Mouse (Mus musculus) cerebral cortex, adult 2 months (tissue): Measurements from ENCODE around the gene Bag6.

Experiments
- WGBS: fragments of 180-500 bp; shearing (Covaris S2); methylation state at CpG from one replicate; pipeline ENCODE4 v1.1.7; 2018; 5-methylcytosine and 5-hydroxymethylcytosine counted together

The Bag6 gene

GRCm38 (mm10) chr17:35146139-35146538 is 11.2 kb downstream of the Bag6 start:
- WGBS: 86% methylated on average over 5 of the region's 5 CpGs

- WGBS: 62% methylated on average over 3 of the region's 3 CpGs
Observed at GRCm38 (mm10) chr17:35147348-35147747, 12.4 kb downstream of the Bag6 start.

DNA sequence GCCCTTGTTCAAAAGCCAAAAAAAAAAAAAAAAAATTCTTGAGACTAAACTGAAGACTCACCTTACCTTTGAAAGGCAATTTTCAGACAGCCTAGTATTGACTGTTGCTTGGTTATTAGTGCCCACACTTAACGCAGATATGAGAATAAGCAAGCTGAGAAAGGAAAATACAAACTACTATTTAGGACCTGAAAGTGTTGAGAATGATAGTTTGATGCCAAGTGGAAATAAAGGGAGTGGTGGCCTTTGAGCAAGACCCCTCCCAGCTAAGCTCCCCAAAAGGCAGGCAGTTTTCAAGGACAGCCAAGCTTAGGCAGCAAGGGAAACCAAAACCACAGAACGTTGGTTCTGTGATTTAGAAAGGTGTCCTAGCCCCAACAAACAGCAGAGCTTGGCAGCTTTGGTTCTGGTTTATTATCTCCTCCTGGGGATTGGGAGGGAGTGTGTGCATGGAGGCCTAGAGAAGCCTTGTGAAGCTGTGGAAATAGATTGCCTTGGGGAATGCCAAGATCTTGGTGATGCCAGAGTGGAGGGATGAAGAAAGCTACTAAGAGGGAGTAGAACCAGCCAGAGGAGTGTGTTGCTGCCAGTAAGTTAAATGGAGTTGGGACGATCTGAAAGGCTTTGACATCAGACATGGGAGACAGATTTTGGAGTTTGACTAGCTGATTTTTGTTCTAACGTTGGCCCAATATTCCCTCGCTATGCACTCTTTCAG is 13.1 kb downstream of the Bag6 start:
- 31% methylated on average over 5 of the region's 5 CpGs for WGBS

GRCm38 (mm10) chr17:35152121-35152520 is 17.1 kb downstream of the Bag6 start:
- WGBS: 93% methylated on average over 4 of the region's 4 CpGs

DNA sequence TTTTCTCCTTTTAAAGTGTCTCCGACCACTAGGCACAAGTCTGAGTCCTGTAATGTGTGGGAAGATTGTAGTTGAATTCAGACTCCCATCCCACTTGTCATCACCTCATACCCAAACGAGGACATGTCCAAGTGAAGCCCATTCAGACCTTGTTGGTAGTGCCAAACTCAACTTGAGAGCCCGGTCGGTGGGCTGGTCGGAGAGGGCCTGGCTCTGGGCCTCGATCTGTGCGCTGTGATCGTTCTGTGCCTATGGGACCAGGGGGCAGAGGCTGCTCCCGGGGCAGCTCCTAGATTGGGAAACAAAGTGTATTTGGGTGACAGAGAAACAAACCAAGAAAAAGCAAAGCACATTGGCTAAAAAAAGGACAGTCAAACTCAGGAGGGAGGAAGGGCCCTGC is 18.1 kb downstream of the Bag6 start:
- WGBS: 78% methylated on average over 9 of the region's 9 CpGs

GRCm38 (mm10) chr17:35153931-35154330 is 19.0 kb downstream of the Bag6 start:
- WGBS: 80% methylated on average over 4 of the region's 4 CpGs

DNA sequence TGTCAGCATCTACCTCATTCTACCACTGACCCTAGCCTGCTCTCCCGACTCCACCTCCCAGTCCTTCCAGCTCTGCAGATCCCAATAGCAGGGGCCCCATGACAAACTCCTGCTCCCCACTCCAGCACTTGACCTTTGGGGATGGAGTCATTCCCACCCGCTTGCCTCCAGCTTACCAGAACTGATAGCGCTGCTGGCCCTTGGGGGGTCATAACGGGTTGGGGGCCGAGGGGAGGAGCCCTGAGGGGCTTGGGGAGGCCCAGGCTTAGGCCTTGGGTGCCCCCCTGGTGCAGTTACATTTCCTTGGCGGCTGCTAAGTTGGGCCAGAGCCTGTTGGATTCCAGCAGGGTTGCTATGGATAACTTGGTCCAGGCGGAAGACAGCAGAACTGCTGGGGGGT is 19.6 kb downstream of the Bag6 start:
- 77% methylated on average over 7 of the region's 7 CpGs for WGBS

DNA sequence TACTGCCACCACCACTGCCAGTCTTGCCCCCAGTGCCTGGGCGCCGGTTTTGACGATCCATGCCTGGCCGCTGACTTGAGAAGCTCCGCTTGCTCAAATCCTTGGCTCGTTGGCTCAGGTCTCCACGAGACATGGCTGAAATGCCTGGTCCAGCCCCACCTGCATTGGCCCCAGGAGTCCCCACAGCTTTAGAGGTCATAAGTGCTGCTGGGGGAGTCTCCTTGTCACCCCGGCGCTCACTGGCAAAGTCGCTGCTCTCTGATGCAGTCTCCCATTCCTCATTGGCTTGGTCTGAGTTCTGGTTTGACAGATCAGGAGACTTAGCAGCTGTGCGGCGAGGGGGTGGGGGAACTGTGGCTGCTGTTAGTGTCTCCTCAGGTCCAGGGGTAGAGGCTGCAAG is 20.5 kb downstream of the Bag6 start:
- WGBS: 84% methylated on average over 12 of the region's 12 CpGs

DNA sequence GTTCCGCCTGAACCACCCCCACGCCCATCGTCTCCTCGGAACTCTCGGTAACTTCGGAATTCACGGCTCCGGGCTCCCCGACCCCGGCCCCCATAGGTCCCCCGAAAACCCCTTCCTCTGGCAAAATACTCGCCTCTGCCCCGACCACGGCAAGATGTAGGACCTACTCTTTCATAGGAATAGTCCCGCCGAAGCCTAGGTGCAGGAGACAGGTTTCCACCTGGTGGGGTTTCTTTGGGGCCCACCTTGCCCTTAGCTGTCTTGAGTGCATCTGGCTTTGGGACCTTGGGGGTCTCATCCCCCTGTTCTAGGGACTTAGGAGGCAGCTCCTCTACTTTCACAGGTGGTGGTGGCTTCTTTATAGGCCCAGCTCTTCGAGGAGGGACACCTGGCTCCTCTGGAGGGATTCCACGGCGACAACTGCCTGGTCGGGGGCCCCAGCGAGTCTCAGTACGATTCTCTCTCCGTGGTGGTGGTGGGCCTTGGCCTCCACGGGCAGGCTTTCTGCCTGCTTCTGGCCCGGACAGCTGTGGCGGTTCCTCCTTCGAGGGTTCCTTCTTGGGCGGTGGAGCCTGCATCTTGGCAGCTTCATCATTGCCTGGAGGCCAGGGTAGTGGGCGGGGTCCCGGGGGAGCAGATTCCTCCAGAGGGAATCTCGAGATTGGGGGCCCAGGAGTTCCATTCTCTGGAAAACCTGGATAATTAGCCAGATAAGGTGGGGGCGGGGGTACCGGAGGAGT is 21.7 kb downstream of the Bag6 start:
- 79% methylated on average over 33 of the region's 33 CpGs for WGBS

- 79% methylated on average over 8 of the region's 8 CpGs for WGBS
Observed at GRCm38 (mm10) chr17:35157254-35157653, 22.3 kb downstream of the Bag6 start.

- WGBS: 88% methylated on average over 8 of the region's 8 CpGs
Observed at GRCm38 (mm10) chr17:35157661-35158175, 22.7 kb downstream of the Bag6 start.

GRCm38 (mm10) chr17:35158850-35159593 is 24.0 kb downstream of the Bag6 start:
- WGBS: 84% methylated on average over 16 of the region's 16 CpGs

DNA sequence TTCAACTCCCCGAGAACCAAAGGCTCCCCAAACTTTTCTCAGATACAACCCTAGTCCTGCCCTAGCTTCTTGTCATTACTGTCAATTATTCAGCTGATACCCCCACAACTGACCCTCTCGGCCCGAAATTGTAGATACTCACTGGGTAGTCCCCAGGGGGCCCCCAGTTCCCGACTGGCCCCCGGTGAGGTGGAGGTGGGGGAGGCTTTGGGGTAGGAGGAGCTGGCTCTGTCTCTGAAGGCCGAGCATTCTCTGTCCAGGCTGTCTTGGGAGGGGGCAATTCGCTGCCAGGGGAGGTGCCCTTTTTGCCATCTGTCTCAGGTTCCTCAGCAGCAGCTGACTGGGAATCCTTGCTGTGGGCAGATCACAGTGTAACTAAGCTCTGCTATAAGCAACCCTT is 24.7 kb downstream of the Bag6 start:
- 85% methylated on average over 7 of the region's 7 CpGs for WGBS

GRCm38 (mm10) chr17:35161421-35161820 is 26.4 kb downstream of the Bag6 start:
- WGBS: 68% methylated on average over 11 of the region's 11 CpGs

DNA sequence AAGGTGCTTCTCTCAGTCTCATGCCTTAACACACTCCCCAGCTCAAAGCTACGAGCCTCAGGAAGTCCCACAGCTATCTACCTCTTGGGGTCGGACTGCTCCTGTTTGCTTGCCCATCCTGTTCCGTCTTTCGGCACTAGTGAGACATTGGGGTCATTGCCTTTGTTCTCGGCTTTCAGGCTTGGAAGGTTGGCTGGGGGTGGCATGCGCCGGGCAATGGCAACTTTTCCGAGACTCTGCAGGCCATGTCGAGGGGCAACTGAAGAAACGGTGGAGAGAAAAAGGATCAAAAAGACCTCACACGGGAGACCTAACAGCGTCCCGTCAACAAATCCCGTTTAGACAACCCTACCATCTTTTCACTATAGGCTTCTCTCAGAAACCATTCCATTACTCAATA is 27.1 kb downstream of the Bag6 start:
- WGBS: 50% methylated on average over 14 of the region's 14 CpGs

GRCm38 (mm10) chr17:35162730-35163129 is 27.8 kb downstream of the Bag6 start:
- WGBS: 12% methylated on average over 12 of the region's 12 CpGs

- WGBS: 3% methylated on average over 8 of the region's 8 CpGs
Observed at GRCm38 (mm10) chr17:35163326-35164081, 28.5 kb downstream of the Bag6 start.

DNA sequence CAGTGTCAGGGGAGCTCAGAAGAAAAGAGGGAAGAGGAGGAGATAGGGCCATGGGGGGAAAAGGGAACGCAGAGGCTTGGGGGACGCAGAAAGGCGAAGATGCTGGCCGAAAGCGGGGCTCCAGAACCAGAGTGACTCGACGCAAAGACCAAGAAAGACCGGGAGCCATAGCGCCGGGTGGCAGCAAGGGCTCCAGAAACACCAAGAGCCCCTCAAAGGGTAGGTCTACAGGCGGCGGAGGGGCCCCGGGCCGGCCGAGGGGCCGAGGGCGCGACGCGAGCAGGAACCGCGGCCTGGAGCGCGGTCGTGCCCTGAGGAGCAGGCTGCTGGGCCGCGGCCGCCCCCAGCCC is 29.2 kb downstream of the Bag6 start:
- under 1% methylated on average over 26 of the region's 28 CpGs for WGBS

DNA sequence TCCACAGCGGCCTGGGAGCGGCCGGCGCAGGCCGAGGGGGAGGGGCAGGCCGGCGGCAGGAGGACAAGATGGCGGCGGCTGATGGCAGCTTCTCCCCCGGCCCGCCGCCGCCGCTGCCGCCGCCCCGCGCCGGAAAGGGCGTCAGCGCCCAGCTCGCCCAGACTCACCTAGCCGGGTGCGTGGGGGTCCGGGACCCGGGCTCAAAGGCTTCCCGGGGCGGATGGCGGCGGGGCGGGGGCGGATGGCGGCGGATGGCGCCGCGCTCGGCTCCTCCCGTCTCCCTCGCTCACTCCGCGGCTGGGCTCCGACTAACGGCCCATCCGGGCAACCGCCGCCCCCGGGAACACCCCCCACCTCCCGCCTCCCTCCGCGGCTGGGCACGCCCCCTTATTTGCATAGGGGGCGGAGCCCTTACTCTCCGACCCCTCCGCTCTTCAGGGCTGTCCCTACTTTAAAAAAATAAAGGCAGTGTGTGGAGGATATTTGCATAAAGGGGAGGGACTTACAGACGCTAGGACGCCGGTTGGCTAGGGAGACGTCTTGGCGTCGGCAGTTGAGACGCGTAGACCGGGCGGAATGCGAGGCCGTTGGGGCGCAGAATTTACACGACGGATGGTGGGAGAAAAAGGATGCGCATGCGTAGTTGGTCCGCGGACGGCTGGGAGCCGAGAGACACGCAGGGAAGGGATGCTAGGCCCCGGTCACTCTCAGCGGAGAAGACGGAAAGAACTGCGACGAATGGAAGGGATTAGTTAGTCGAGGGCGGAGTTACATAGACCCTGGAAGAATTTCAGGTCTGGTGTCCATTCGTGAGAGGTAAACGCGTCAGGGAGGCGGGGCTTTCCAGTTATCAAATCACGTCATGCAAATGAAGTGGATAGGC is 29.8 kb downstream of the Bag6 start, which contains the start of gene Prrc2a:
TSS of gene Prrc2a (minus strand) at position 330 of the 883 bp plus-strand sequence.
- under 1% methylated on average over 82 of the region's 89 CpGs for WGBS

GRCm38 (mm10) chr17:35165451-35166155 is 30.6 kb downstream of the Bag6 start:
- 18% methylated on average over 12 of the region's 12 CpGs for WGBS
